Mouse (Mus musculus): Measurements from ENCODE around the gene Cnot6l. TPM values are rescaled to one million over a fixed set of nuclear protein-coding genes. Genes with fewer than 3 reads are reported as not detected.

Cnot6l gene
- total RNA-seq, 1 experiment, result 8.4 TPM

- H3K9me3 ChIP-seq (ENCODE audit: control insufficient read depth, insufficient read depth, low read depth, low read length), result no peaks in the 10 kb centered on the region
- in situ Hi-C loops (cut with MboI; ENCODE audit: low sequenced_read_pairs in 2 of 2, unreplicated experiment in 2 of 2), result no loop called here
- TF ChIP-seq ZC3H11A (IDR thresholded peaks at IDR 0.05; ENCODE audit: borderline replicate concordance, low read depth, low read length), result no peak
- TF ChIP-seq CHD2 (IDR thresholded peaks at IDR 0.05; ENCODE audit: low read depth, low read length), result no peak; the same call in 1 of the 2 replicates
- TF ChIP-seq MAFK (IDR thresholded peaks at IDR 0.05; ENCODE audit: insufficient read depth, low read depth, low read length), result 0 out of 2 replicates have a peak, but pooled peaks have one; percentile 9
- no peak for TF ChIP-seq HCFC1 (IDR thresholded peaks at IDR 0.05; ENCODE audit: borderline replicate concordance, insufficient read depth, low read length)
- TF ChIP-seq ZNF384 (IDR thresholded peaks at IDR 0.05; ENCODE audit: low read depth, low read length), result no peak
- H3K4me1 ChIP-seq (ENCODE audit: control insufficient read depth in 2 of 2, insufficient read depth in 2 of 2, low read length in 2 of 2, poor library complexity in 1 of 2), result no peaks in the 10 kb centered on the region
- no peak overlapping the region for H3K27ac ChIP-seq (ENCODE audit: insufficient read depth, low read depth, low read length, poor library complexity, severe bottlenecking)
- DNase-seq (ENCODE audit: low read depth, low spot score), result peak; percentile 17
- no peaks in the 10 kb centered on the region for H3K36me3 ChIP-seq (ENCODE audit: control insufficient read depth, insufficient read depth, low read length, poor library complexity, severe bottlenecking)
- H3K9ac ChIP-seq (ENCODE audit: insufficient read depth, low read depth, low read length, poor library complexity, severe bottlenecking), result no peak overlapping the region
- H3K4me3 ChIP-seq (ENCODE audit: insufficient read depth in 1 of 2, low read depth in 1 of 2, low read length in 2 of 2, poor library complexity in 1 of 2, severe bottlenecking in 1 of 2), result no peak overlapping the region
Observed at GRCm38 (mm10) chr5:96039188-96039840, 124.7 kb downstream of the Cnot6l start.

- H3K4me3 ChIP-seq (ENCODE audit: insufficient read depth in 1 of 2, low read depth in 1 of 2, low read length in 2 of 2, poor library complexity in 1 of 2, severe bottlenecking in 1 of 2), result no peak overlapping the region
- DNase-seq (ENCODE audit: low read depth, low spot score), result no peak
- no peak overlapping the region for H3K27ac ChIP-seq (ENCODE audit: insufficient read depth, low read depth, low read length, poor library complexity, severe bottlenecking)
- TF ChIP-seq ZNF384 (IDR thresholded peaks at IDR 0.05; ENCODE audit: low read depth, low read length), result no peak
- TF ChIP-seq CHD2 (IDR thresholded peaks at IDR 0.05; ENCODE audit: low read depth, low read length), result no peak
- TF ChIP-seq ZC3H11A (IDR thresholded peaks at IDR 0.05; ENCODE audit: borderline replicate concordance, low read depth, low read length), result no peak
- no peak for TF ChIP-seq MAFK (IDR thresholded peaks at IDR 0.05; ENCODE audit: insufficient read depth, low read depth, low read length)
- TF ChIP-seq HCFC1 (IDR thresholded peaks at IDR 0.05; ENCODE audit: borderline replicate concordance, insufficient read depth, low read length), result no peak
- in situ Hi-C loops (cut with MboI; ENCODE audit: low sequenced_read_pairs in 2 of 2, unreplicated experiment in 2 of 2), result no loop called here
- no peak overlapping the region for H3K9ac ChIP-seq (ENCODE audit: insufficient read depth, low read depth, low read length, poor library complexity, severe bottlenecking)
- H3K9me3 ChIP-seq (ENCODE audit: control insufficient read depth, insufficient read depth, low read depth, low read length), result no peaks in the 10 kb centered on the region
- H3K36me3 ChIP-seq (ENCODE audit: control insufficient read depth, insufficient read depth, low read length, poor library complexity, severe bottlenecking), result no peaks in the 10 kb centered on the region
- H3K4me1 ChIP-seq (ENCODE audit: control insufficient read depth in 2 of 2, insufficient read depth in 2 of 2, low read length in 2 of 2, poor library complexity in 1 of 2), result no peaks in the 10 kb centered on the region
Observed at GRCm38 (mm10) chr5:96037684-96038121, 126.3 kb downstream of the Cnot6l start.

- no peak for DNase-seq (ENCODE audit: low read depth, low spot score)
- no peak overlapping the region for H3K4me3 ChIP-seq (ENCODE audit: insufficient read depth in 1 of 2, low read depth in 1 of 2, low read length in 2 of 2, poor library complexity in 1 of 2, severe bottlenecking in 1 of 2)
- H3K9me3 ChIP-seq (ENCODE audit: control insufficient read depth, insufficient read depth, low read depth, low read length), result no peaks in the 10 kb centered on the region
- no peaks in the 10 kb centered on the region for H3K4me1 ChIP-seq (ENCODE audit: control insufficient read depth in 2 of 2, insufficient read depth in 2 of 2, low read length in 2 of 2, poor library complexity in 1 of 2)
- in situ Hi-C loops (cut with MboI; ENCODE audit: low sequenced_read_pairs in 2 of 2, unreplicated experiment in 2 of 2), result no loop called here
- no peak overlapping the region for H3K9ac ChIP-seq (ENCODE audit: insufficient read depth, low read depth, low read length, poor library complexity, severe bottlenecking)
- no peak overlapping the region for H3K27ac ChIP-seq (ENCODE audit: insufficient read depth, low read depth, low read length, poor library complexity, severe bottlenecking)
- H3K36me3 ChIP-seq (ENCODE audit: control insufficient read depth, insufficient read depth, low read length, poor library complexity, severe bottlenecking), result no peaks in the 10 kb centered on the region
- TF ChIP-seq ZNF384 (IDR thresholded peaks at IDR 0.05; ENCODE audit: low read depth, low read length) (no peak), HCFC1 (IDR thresholded peaks at IDR 0.05; ENCODE audit: borderline replicate concordance, insufficient read depth, low read length) (no peak), CHD2 (IDR thresholded peaks at IDR 0.05; ENCODE audit: low read depth, low read length) (no peak), ZC3H11A (IDR thresholded peaks at IDR 0.05; ENCODE audit: borderline replicate concordance, low read depth, low read length) (no peak)
Observed at GRCm38 (mm10) chr5:96036125-96036672, 127.8 kb downstream of the Cnot6l start.

GRCm38 (mm10) chr5:96034101-96034500 lies 129.9 kb downstream of the Cnot6l start:
- no peak for DNase-seq (ENCODE audit: low read depth, low spot score)
- Histone ChIP-seq H3K4me3 (ENCODE audit: insufficient read depth in 1 of 2, low read depth in 1 of 2, low read length in 2 of 2, poor library complexity in 1 of 2, severe bottlenecking in 1 of 2) (no peak overlapping the region), H3K9ac (ENCODE audit: insufficient read depth, low read depth, low read length, poor library complexity, severe bottlenecking) (no peak overlapping the region), H3K27ac (ENCODE audit: insufficient read depth, low read depth, low read length, poor library complexity, severe bottlenecking) (no peak overlapping the region), H3K9me3 (ENCODE audit: control insufficient read depth, insufficient read depth, low read depth, low read length) (no peaks in the 10 kb centered on the region), H3K36me3 (ENCODE audit: control insufficient read depth, insufficient read depth, low read length, poor library complexity, severe bottlenecking) (no peaks in the 10 kb centered on the region), H3K4me1 (ENCODE audit: control insufficient read depth in 2 of 2, insufficient read depth in 2 of 2, low read length in 2 of 2, poor library complexity in 1 of 2) (no peaks in the 10 kb centered on the region)
- TF ChIP-seq ZC3H11A (IDR thresholded peaks at IDR 0.05; ENCODE audit: borderline replicate concordance, low read depth, low read length), result no peak
- in situ Hi-C loops (cut with MboI; ENCODE audit: low sequenced_read_pairs in 2 of 2, unreplicated experiment in 2 of 2), result no loop called here

All from ES-E14 (cell line).